Mouse (Mus musculus) CD4-positive, CD25-positive, alpha-beta regulatory T cell, adult 4 months (primary cell): ENCODE data around the gene Ms4a6b. TPM values are rescaled to one million over a fixed set of nuclear protein-coding genes. Genes with fewer than 3 reads are reported as not detected.
"Not testable (repeated sequence)": the region's sequence is repeated elsewhere in the genome, so short reads cannot be mapped to it uniquely, and the experiment has no call there.

Experiments
- ATAC-seq: one replicate; pipeline ENCODE4 v1.8.0; 2017
- polyA plus RNA-seq, 2 experiments: library from polyadenylated mRNA; unstranded; fragments of 100-300 nt; shearing (Covaris generic); gene quantifications; one replicate each; pipeline ENCODE4 v1.2.1; 2017

Gene Ms4a6b
- polyA plus RNA-seq: 1,000 to 10,000 TPM; 1,239 to 1,299 TPM

DNA sequence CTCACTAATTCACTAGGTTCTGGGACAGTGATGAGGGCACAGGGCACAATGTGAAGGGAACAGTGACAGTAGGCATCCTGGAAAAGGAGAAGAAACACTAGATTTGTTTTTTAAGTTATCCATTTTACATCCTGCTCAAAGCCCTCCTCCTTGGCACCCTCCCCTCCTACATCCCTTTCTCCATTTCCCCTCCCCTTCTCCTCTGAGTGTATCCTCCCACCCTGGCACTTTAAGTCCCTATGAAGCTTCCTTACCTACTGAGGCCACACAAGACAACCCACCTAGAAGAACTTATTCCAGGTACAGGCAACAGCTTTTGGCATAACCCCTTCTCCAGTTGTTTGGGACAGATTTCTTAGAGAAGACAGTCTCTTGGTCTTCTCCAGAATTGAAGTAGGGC is at the start of gene Ms4a6b:
Ms4a6b (plus strand) TSS at position 267 of the 400 bp plus-strand sequence.
- peak; percentile 27 for ATAC-seq

DNA sequence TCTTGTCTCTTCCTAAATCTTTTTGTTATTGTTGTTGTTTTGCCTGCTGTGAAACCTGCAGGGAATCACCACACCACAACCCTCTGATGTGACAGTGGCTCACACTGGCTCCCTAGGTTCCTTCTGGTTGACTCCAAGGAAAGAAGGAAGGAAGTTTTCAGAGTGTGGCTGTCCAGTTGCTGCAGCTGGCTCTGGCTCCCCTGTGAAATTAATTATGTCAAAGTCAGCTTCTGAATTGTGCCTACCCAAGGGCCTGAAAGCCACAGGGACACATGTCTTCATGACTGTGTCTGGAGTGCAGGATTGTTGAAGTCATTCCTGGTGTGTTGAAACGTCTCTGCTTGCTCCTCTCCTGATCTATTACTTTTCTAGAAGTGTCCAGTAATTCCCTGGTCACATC is 48.0 kb upstream of the Ms4a6b start:
- not testable (repeated sequence) for ATAC-seq

DNA sequence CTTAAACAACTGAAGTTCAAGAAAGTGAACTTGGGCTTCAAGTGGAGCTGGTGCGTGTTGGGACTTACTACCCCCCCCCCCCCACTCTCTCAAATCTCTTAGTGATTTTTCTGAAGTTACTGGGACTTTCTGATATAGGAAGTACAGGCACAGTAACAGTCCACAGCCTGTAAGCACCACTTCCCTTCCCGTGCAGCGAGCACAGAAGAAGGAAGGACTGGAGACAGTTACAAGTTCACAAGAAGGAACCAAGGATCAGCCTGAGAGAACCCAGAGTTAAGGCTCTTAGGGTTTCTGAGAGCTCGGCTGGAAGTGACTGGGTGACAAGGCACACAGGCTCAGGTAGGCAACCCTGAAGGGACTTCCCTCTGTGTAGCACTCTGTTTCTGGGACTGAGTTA is 47.1 kb upstream of the Ms4a6b start, which contains the start of gene Ms4a6c:
Ms4a6c (plus strand) TSS at position 152 of the 400 bp plus-strand sequence.
- ATAC-seq: peak; percentile 20

DNA sequence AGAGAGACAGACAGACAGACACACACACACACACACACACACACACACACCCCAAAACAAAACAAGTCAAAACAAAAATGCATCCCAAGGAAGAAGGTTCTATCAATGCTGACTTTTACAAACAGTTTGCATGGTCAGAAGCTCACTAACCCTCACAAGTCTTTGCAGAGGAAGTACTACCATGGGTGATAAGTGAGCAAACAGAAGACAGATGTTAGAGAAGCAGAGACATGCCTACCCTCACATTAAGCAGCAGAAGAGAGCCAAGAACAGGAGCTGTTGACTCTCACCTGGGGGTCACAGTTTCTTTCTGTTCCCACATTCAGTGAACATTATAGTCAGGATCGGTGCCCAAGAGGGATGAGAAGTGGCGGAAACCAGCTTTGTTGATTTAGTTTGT is 36.6 kb upstream of the Ms4a6b start:
- no peak for ATAC-seq

DNA sequence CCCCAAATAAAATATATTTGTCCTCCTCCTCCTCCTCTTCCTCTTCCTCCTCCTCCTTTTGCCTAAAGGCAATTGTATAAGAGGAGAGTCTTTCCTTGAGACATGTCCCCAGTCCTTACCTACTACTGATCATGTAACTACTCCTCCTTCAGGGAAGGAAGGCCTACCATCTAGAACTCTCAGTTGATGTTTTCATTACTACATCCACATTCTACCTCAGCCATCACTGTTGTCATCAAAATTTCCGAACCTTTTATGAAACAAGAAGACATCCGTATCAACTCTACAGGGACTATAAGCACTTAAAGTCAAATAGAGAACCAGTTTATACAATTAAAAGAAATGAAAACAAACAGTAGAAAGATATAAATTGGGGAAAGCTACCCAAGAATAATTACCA is 33.6 kb upstream of the Ms4a6b start:
- no peak for ATAC-seq

DNA sequence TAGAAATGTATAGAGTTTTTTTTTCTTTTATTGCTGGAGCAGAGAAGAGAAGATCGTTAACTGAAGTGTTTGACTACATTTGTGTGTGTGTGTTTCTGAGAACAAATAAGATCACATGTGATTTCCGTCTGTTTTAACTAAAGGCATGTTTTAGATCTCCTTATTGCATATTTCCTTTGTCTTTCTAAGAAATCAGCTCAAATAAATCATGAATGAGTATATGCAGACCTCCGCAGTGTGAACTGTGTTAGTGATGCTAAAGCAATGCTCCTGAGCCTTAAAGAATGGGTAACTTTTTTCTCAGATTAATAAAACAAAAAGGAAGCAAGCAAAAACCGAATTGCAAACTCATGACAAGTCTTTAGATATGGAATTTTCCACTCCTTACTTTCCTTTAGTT is 32.4 kb upstream of the Ms4a6b start:
- ATAC-seq: peak; percentile 6

DNA sequence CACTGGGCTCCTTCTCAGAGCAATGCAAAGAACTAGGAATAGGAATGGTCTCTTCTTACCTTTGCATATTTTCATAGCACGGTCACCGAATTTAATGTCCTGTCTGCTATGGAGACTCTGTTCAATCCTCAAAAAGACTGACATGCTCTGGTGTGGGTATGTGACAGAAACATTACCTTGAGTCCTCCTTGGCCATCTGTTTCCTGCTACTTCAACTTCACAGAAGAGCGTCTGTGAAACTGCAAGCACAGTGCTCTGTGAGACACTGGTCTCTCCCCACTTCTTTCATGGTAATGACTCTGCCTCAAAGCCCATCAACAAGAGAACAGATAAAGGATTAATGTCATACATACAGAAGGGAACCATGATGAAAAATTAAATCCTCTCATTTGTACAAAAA is 31.9 kb upstream of the Ms4a6b start:
- peak; percentile 37 for ATAC-seq

DNA sequence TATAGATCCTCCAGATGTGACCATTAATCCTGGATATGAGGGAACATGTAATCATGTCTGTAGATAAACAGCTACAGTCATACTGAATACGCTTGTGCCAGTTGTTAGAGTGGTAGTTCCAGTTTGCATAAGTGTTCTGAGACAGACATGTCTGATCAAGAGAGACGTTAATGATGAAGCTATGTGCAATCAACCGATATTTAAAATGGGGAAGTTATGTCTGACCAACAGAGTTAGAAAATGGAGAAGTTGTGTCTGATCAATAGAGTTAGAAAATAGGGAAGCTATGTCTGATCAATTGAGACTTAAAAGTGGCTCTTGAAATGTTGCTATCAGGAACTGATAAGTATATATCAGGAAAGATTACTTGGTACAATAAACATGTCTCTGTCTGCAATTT is 31.0 kb upstream of the Ms4a6b start:
- no peak for ATAC-seq

DNA sequence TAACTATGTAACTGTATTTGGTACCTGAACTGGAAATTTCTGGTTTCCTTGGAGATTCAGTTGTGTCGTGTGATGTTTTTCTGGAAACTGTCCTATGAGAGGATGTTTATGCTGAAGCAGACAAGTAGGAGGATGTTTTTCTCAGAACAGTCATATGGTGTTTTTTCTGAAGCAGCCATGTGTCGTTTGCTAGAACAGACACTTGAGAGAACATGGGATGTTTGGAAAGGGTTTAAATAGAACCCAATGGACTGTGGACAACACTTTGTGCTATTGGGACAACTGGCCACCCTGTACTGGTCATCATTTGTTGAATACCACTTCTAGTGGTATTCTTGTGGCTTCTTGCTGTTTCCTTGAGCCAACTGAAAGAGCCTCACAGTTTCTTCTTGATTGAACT is 30.6 kb upstream of the Ms4a6b start, which contains the start of gene Gm8369:
Gm8369 (plus strand) TSS at position 193 of the 400 bp plus-strand sequence.
- peak; percentile 64 for ATAC-seq

DNA sequence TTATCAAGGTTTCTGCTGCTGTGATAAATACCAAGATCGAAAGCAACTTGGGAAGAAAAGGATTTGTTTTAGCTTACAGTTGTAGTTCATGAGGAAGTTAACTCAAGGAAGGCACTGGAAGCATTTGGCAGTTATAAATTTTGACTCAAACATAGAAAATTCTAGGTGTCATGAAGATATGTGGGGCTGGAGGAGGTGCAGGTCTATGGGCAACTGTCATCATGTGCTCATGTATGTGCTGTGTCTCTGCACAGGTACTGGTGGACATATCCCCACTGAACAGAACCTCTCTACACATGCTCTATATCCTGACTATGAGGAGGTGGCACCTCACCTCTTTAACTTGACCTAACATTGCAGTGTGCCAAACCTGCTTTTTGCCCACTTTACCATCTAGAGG is 29.7 kb upstream of the Ms4a6b start:
- no peak for ATAC-seq

DNA sequence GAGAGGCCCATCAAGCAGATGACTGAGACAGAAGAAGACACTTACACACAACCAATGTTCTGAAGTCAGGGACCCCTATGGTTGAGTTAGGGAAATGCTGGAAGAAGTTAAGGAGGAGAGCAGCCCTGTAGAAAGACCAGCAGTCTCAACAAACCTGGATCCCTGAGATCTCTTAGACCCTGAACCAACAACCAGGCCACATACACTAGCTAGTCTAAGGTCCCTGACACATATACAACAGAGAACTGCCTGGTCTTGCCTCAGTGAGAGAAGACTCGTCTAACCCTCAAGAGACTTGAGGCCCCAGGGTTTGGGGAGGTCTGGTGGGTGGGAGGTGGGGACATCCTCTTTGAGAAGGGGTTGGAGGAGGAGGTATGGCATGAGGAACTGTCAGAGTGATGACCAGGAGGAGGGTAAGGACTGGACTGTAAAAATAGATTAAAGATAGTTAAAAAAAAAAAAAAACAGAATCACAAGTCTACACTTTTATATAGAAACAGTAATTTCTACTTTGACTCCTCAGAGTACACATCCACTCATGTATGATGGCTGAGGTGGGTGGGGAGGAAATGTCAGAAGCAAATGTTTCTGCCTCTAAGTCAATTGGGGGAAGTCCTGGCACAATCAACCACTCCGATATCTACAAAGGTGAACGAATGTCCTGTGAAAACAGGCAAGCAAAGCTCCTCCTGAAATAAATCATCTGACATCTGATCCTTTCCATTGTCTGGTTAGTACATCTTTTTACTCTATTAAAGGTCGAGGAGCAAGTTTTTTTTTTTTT is 24.7 kb upstream of the Ms4a6b start:
- ATAC-seq: peak; percentile 69

DNA sequence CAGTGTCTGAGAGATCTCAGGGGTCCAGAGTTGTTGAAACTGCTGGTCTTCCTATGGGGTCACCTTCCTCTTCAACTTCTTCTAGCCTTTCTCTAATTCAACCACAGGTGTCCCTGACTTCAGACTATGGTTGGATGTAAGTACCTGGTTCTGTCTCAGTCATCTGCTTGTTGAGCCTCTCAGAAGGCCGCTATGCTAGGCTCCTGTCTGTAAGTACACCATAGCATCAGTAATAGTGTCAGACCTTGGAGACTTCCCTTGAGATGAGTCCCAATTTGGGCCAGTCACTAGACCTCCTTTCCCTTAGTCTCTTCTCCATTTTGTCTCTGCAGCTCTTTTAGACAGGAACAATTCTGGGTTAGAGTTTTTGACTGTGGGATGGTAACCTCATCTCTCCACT is 23.6 kb upstream of the Ms4a6b start:
- no peak for ATAC-seq

DNA sequence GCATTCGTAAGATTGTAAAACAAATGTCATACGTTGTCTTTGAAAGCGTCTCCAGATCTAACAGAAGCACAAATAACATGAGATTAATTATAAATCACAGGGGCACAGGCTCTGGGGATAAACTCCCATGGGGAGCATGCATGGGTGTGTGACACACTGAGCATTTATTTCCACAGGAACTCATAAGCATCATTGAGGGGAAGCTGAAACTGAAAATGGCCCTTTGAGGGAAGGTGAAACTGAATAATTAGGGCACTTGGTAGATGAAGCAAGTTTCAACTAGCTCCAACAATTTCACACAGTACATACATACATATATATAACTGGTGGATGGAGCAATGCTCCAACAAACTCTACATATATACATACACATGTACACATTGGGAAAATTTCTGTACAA is 21.8 kb upstream of the Ms4a6b start:
- peak; percentile 50 for ATAC-seq

DNA sequence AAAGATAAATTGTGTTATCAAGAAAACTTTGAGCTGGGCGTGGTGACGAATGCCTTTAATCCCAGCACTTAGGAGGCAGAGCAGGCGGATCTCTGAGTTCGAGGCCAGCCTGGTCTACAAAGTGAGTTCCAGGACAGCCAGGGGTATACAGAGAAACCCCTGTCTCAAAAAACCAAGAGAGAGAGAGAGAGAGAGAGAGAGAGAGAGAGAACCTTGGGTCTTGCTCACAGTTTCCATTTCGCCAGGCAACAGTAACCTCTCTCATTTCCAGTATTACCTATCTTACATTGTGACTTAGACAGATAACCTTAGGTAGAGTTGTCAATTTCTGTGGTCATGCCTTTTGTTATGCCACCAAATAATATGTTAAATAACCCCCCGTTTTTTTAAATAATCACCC is 20.0 kb upstream of the Ms4a6b start:
- ATAC-seq: peak; percentile 28

DNA sequence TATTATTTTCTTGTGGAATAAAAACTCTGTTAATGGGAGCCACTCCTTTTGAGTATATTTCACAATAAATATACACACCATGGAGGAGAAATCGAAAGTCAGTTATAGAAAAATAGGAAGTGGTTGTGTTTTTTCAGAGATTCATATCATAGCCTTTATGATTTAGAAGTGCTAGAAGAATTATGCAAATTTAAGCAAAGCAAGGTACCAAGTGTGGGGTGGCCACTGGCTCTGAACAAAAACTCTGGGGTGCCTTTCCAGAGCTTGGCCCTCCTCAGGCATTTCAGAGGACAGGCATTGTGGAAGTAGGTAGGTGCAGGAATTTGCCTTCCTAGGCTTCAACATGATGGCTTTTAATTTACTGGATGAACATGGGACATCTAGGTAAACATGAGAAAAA is 19.0 kb upstream of the Ms4a6b start:
- peak; percentile 53 for ATAC-seq

DNA sequence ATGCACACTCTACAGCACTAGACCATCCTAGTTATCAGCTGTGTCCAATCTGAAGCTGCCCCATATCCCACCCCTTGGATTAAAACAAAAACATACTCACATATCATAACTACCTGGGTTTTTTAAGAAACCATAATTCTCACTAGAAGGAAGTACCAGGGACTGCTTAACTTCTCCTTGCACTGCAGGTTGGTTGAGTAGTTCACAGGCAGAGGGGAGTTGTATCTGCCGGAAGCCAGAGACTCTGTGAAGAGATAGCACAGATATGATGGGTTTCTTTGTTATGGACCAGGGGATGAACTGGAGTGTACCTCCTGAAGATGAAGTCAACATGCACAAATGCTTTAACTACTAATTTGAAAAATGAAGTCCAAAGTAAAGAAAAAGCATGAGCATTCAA is 15.5 kb upstream of the Ms4a6b start:
- ATAC-seq: peak; percentile 37

DNA sequence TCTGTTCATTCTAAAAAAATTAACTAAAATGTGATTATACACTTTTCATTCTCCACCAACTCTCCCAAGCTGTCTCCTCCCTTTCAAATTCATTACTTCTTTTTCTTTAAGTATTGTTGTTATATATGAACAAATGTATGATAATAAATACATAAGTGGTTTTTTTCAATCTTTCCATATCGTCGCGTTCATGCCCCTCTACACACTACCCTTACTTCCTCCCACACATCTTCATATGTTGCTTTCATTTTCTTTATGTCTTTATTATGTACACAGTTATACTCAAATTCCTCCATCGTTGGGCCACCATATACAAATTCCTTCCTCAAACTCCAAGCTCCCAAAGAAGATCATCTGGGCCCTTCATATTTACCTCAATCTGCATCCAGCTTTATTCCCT is 15.0 kb upstream of the Ms4a6b start:
- ATAC-seq: peak; percentile 44

DNA sequence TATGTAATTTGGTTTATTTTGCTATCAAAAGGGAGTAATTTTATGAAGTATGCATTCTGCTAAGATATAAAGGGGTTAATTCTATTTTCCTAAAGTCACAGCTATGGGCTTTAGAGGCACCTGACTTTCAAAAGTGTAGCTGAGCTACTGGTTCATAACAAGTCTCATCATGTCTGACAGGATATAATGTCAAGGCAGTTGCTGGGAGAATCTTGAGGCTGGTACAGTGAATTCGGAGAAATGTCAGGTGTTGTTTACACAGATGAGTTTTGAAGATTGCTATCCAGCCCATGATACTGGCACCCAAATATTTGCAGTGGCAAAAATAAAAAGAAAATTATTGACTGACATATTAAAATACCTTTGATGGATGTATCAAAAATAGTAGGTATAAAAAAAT is 11.5 kb upstream of the Ms4a6b start:
- ATAC-seq: peak; percentile 61

DNA sequence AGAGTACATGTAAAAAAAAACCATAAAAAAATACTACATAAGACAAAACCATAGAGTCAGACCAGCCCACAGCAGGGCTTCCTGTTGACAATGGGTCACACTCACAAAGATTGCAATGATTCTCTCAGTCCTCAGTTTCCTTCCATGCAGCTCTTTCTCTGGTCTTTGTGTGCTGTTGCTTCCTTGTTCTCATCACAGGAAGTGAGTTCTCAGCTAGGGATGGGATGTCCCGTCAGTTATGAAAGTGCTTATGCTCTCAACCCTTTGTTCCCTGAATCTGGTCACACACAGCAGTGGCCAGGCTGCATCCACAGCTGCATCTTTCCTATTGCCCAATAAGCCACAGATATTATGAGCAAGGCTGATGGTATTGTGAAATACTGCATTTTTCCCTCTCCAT is 2.9 kb upstream of the Ms4a6b start:
- ATAC-seq: peak; percentile 60

DNA sequence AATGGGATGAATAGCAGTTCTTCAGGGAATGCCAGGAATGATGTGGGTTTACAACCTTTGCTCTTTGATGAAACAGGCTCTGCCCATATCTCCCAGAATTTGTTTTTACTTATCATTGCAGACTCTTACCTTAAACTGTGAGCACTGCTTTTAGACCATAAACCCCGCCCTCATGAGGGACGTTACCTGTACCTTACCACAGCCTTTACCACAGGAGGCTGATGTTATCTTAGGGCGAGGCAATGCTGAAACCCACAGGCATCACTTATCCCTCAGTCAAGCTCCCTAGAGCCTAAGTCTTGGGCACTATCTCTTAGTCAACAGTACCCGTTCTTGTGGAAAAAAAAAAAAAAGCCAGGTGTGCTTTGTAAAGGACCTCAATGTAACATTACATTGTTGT is 533 bp downstream of the Ms4a6b start:
- ATAC-seq: peak; percentile 62

DNA sequence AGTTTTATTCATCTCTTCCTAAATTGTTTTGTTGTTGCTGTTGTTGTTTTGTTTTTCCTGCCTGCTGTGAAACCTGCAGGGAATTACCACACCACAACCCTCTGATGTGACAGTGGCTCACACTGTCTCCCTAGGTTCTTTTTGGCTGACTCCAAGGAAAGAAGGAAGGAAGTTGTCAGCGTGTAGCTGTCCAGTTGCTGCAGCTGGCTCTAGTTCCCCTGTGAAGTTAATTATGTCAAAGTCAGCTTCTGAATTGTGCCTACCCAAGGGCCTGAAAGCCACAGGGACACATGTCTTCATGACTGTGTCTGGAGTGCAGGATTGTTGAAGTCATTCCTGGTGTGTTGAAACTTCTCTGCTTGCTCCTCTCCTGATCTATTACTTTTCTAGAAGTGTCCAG is 1.1 kb downstream of the Ms4a6b start:
- not testable (repeated sequence) for ATAC-seq

DNA sequence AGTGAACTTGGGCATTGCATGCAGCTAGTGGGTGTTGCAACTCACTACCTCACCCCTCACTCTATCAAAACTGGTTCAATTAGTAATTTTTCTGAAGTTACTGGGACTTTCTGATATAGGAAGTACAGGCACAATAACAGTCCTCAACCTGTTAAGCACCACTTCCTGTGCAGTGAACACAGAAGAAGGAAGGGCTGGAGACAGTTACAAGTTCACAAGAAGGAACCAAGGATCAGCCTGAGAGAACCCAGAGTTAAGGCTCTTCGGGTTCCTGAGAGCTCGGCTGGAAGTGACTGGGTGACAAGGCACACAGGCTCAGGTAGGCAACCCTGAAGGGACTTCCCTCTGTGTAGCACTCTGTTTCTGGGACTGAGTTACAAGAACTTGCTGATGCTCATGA is 2.0 kb downstream of the Ms4a6b start:
- ATAC-seq: peak; percentile 39

DNA sequence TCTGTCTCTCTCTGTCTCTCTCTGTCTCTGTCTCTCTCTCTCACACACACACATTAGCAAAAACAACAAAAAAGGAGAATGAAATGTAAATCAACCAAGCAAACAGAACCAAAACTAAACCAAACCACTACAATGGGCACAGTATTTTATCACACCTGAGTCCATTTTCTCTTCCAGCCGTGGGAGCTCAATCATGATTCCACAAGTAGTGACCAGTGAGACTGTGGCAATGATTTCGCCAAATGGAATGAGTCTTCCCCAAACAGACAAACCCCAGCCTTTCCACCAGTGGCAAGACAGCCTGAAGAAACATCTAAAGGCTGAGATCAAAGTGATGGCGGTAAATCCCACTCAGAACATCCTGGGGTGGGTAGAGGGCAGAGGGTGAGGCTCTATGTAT is 3.8 kb downstream of the Ms4a6b start:
- no peak for ATAC-seq

DNA sequence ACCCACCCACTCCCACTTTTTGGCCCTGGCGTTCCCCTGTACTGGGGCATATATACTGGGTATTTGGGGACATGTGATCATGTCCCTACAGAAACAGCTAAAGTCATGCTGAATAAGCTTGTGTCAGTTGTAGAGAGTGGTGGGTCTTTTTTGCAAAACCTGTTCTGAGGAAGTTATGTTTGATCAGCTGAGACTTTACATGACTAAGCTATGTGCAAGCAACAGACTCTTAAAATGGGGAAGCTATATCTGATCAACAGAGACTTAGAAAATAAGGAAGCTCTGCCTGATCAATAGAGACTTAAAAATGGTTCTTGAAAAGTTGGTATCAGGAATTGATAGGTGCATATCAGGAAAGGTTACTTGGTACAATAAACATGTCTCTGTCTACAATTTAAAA is 17.1 kb downstream of the Ms4a6b start:
- ATAC-seq: peak; percentile 28
